Mouse (Mus musculus): Measurements from ENCODE around the gene Kif3a. TPM values are rescaled to one million over a fixed set of nuclear protein-coding genes. Genes with fewer than 3 reads are reported as not detected.

The Kif3a gene
- polyA plus RNA-seq, 1 experiment, result 93.2 TPM

- H3K4me1 ChIP-seq (ENCODE audit: control insufficient read depth, insufficient read depth, low read length), result no peaks in the 10 kb centered on the region
- no peak for DNase-seq
- no peaks in the 10 kb centered on the region for H3K27me3 ChIP-seq (ENCODE audit: control insufficient read depth, insufficient read depth, low read length)
- no peak overlapping the region for H3K27ac ChIP-seq (ENCODE audit: insufficient read depth, low read length)
- TF ChIP-seq CTCF (IDR thresholded peaks at IDR 0.05; ENCODE audit: borderline replicate concordance, insufficient read depth, low read depth, low read length) (no peak), POLR2A (IDR thresholded peaks at IDR 0.05; ENCODE audit: borderline replicate concordance, insufficient read depth, low read length) (no peak)
- H3K4me3 ChIP-seq (replicated peaks; ENCODE audit: insufficient read depth, low read depth, low read length), result no peak overlapping the region
- 71% methylated on average over 17 of the region's 17 CpGs for WGBS
Measured at GRCm38 (mm10) chr11:53626802-53627373, 59.7 kb downstream of the Kif3a start.

GRCm38 (mm10) chr11:53627859-53628258, 60.7 kb downstream of the Kif3a start:
- WGBS, result 14% methylated on average over 1 of the region's 1 CpGs
- Histone ChIP-seq H3K4me3 (replicated peaks; ENCODE audit: insufficient read depth, low read depth, low read length) (no peak overlapping the region), H3K27ac (ENCODE audit: insufficient read depth, low read length) (no peak overlapping the region), H3K4me1 (ENCODE audit: control insufficient read depth, insufficient read depth, low read length) (no peaks in the 10 kb centered on the region), H3K27me3 (ENCODE audit: control insufficient read depth, insufficient read depth, low read length) (no peaks in the 10 kb centered on the region)
- DNase-seq, result peak; percentile 64 to 68
- TF ChIP-seq CTCF (IDR thresholded peaks at IDR 0.05; ENCODE audit: borderline replicate concordance, insufficient read depth, low read depth, low read length) (peak; percentile 79), POLR2A (IDR thresholded peaks at IDR 0.05; ENCODE audit: borderline replicate concordance, insufficient read depth, low read length) (no peak)

GRCm38 (mm10) chr11:53632122-53632733, 65.0 kb downstream of the Kif3a start:
- Histone ChIP-seq H3K4me1 (ENCODE audit: control insufficient read depth, insufficient read depth, low read length) (no peaks in the 10 kb centered on the region), H3K4me3 (replicated peaks; ENCODE audit: insufficient read depth, low read depth, low read length) (no peak overlapping the region), H3K27me3 (ENCODE audit: control insufficient read depth, insufficient read depth, low read length) (no peaks in the 10 kb centered on the region), H3K27ac (ENCODE audit: insufficient read depth, low read length) (no peak overlapping the region)
- no peak for DNase-seq
- TF ChIP-seq CTCF (IDR thresholded peaks at IDR 0.05; ENCODE audit: borderline replicate concordance, insufficient read depth, low read depth, low read length) (peak; percentile 32; the same call in 1 of the 2 replicates), POLR2A (IDR thresholded peaks at IDR 0.05; ENCODE audit: borderline replicate concordance, insufficient read depth, low read length) (no peak)
- 70% methylated on average over 14 of the region's 14 CpGs for WGBS

DNA sequence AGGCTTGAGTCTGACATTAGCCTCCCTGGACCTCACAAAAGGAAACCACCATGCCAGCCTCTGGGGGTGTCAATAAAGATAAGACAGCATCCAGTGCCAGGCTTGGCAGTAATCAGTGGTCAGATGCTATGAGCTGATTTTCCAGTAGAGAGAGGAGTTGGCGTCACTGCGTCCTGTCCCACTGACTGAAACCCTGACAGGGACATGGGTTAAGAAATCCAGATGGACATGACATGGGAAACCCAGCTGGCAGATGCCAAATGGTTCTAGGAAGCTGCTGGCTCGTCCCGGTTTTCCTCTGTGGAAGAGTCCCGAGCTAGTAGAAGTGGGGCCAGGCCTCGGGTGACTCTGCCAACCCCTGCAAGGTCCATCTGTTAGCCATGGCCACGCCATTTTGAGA, 66.5 kb downstream of the Kif3a start:
- 30% methylated on average over 7 of the region's 7 CpGs for WGBS

GRCm38 (mm10) chr11:53634556-53634955, 67.4 kb downstream of the Kif3a start, which contains the start of gene Il13:
Gene Il13 (minus strand): TSS chr11:53634702.
- 92% methylated on average over 8 of the region's 8 CpGs for WGBS
- no peak for DNase-seq

More for the DNA sequence above, 66.5 kb downstream of the Kif3a start:
- DNase-seq, result no peak
- no peak overlapping the region for H3K27ac ChIP-seq (ENCODE audit: insufficient read depth, low read length)
- H3K4me3 ChIP-seq (replicated peaks; ENCODE audit: insufficient read depth, low read depth, low read length), result no peak overlapping the region
- TF ChIP-seq POLR2A (IDR thresholded peaks at IDR 0.05; ENCODE audit: borderline replicate concordance, insufficient read depth, low read length) (no peak), CTCF (IDR thresholded peaks at IDR 0.05; ENCODE audit: borderline replicate concordance, insufficient read depth, low read depth, low read length) (no peak)
- no peaks in the 10 kb centered on the region for H3K27me3 ChIP-seq (ENCODE audit: control insufficient read depth, insufficient read depth, low read length)
- H3K4me1 ChIP-seq (ENCODE audit: control insufficient read depth, insufficient read depth, low read length), result no peaks in the 10 kb centered on the region

GRCm38 (mm10) chr11:53635590-53636182, 68.5 kb downstream of the Kif3a start:
- H3K4me1 ChIP-seq (ENCODE audit: control insufficient read depth, insufficient read depth, low read length), result no peaks in the 10 kb centered on the region
- peak overlapping the region; percentile 41 for H3K4me3 ChIP-seq (replicated peaks; ENCODE audit: insufficient read depth, low read depth, low read length)
- H3K27ac ChIP-seq (ENCODE audit: insufficient read depth, low read length), result no peak overlapping the region
- no peaks in the 10 kb centered on the region for H3K27me3 ChIP-seq (ENCODE audit: control insufficient read depth, insufficient read depth, low read length)
- TF ChIP-seq POLR2A (IDR thresholded peaks at IDR 0.05; ENCODE audit: borderline replicate concordance, insufficient read depth, low read length) (no peak), CTCF (IDR thresholded peaks at IDR 0.05; ENCODE audit: borderline replicate concordance, insufficient read depth, low read depth, low read length) (no peak)
- whole genome bisulfite sequencing, result 61% methylated on average over 9 of the region's 9 CpGs
- DNase-seq, result no peak

More at GRCm38 (mm10) chr11:53634556-53634955, 67.4 kb downstream of the Kif3a start, which contains the start of gene Il13:
- H3K4me3 ChIP-seq (replicated peaks; ENCODE audit: insufficient read depth, low read depth, low read length), result no peak within 1 kb of the TSS
- no peak within 1 kb of the TSS for H3K27ac ChIP-seq (ENCODE audit: insufficient read depth, low read length)
- H3K27me3 ChIP-seq (ENCODE audit: control insufficient read depth, insufficient read depth, low read length), result no peaks in the 10 kb centered on the region
- no peaks in the 10 kb centered on the region for H3K4me1 ChIP-seq (ENCODE audit: control insufficient read depth, insufficient read depth, low read length)
- TF ChIP-seq CTCF (IDR thresholded peaks at IDR 0.05; ENCODE audit: borderline replicate concordance, insufficient read depth, low read depth, low read length), result no peak

DNA sequence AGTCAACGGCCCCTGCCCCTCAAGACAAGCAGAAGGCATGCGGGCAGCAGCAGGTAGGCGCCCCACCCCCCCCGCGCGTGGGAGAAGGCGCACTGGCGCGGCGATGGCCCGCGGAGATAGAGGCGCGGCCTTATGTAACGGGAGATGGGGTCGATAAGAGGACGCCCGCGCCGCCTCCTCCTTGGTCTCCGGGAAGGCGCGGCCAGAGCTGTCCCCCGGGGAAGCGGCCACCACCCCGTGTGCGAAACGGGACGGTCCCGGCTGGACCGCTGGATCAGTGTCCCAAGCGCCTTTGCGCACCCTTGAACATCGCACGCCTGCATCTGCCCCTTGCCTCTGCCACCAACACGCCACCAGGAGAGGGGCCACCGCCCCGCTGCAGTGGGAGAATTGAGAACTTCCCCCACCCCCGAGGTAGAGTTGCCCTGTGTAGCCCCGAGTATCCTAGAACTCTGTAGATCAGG, 69.0 kb downstream of the Kif3a start:
- Histone ChIP-seq H3K27me3 (ENCODE audit: control insufficient read depth, insufficient read depth, low read length) (no peaks in the 10 kb centered on the region), H3K4me1 (ENCODE audit: control insufficient read depth, insufficient read depth, low read length) (no peaks in the 10 kb centered on the region), H3K27ac (ENCODE audit: insufficient read depth, low read length) (no peak overlapping the region), H3K4me3 (replicated peaks; ENCODE audit: insufficient read depth, low read depth, low read length) (peak overlapping the region; percentile 41)
- peak; percentile 36 to 41 for DNase-seq
- WGBS, result 4% methylated on average over 40 of the region's 40 CpGs
- no peak for TF ChIP-seq CTCF (IDR thresholded peaks at IDR 0.05; ENCODE audit: borderline replicate concordance, insufficient read depth, low read depth, low read length)
- TF ChIP-seq POLR2A (IDR thresholded peaks at IDR 0.05; ENCODE audit: borderline replicate concordance, insufficient read depth, low read length), result no peak

All from cerebellum, adult 2 months (tissue).